Mouse (Mus musculus) lung, embryonic 16.5 days (tissue): ENCODE measurements around the gene Mgat5b. TPM values are rescaled to one million over a fixed set of nuclear protein-coding genes. Genes with fewer than 3 reads are reported as not detected.

Source experiments
- ATAC-seq: fragments of 200-750 bp; cut with Nextera tagmentation; 2 replicates; pipeline ENCODE4 v1.8.0; 2017; ENCODE audit warnings: low read depth, mild to moderate bottlenecking, moderate library complexity
- H3K27ac ChIP-seq: fragments of 300-500 bp; sonication (generic); 2 replicates; pipeline ENCODE4 v1.5.1; 2014; ENCODE audit warnings: mild to moderate bottlenecking, control low read depth, low read length
- H3K27me3 ChIP-seq: fragments of 300-500 bp; sonication (generic); 2 replicates; pipeline ENCODE4 v1.6.1; 2014; ENCODE audit warnings: low read depth, low read length, mixed read lengths; ENCODE audit not compliant: control insufficient read depth, insufficient read depth
- H3K36me3 ChIP-seq: fragments of 300-500 bp; sonication (generic); 2 replicates; pipeline ENCODE4 v1.6.1; 2014; ENCODE audit warnings: low read length; ENCODE audit not compliant: control insufficient read depth, insufficient read depth
- H3K4me1 ChIP-seq: fragments of 300-500 bp; sonication (generic); replicated peaks from 2 replicates; pipeline ENCODE4 v1.6.1; 2014; ENCODE audit warnings: low read length, mixed read lengths; ENCODE audit not compliant: control insufficient read depth, insufficient read depth
- H3K4me2 ChIP-seq: fragments of 300-500 bp; sonication (generic); 2 replicates; pipeline ENCODE4 v1.6.1; 2014; ENCODE audit warnings: low read depth, low read length, control low read depth
- H3K4me3 ChIP-seq: fragments of 300-500 bp; sonication (generic); 2 replicates; pipeline ENCODE4 v1.5.1; 2014; ENCODE audit warnings: mild to moderate bottlenecking, low read length, control low read depth
- H3K9ac ChIP-seq: fragments of 300-500 bp; sonication (generic); 2 replicates; pipeline ENCODE4 v1.6.1; 2014; ENCODE audit warnings: low read length, control low read depth
- H3K9me3 ChIP-seq: fragments of 300-500 bp; sonication (generic); 2 replicates; pipeline ENCODE4 v1.6.1; 2016; ENCODE audit warnings: low read length; ENCODE audit not compliant: control insufficient read depth
- WGBS: fragments of 180-500 bp; shearing (Covaris S2); extraction: QIAGEN DNeasy Blood & Tissue Kit; methylation state at CpG from one replicate; pipeline ENCODE4 v1.1.7; 2014; 5-methylcytosine and 5-hydroxymethylcytosine counted together
- polyA plus RNA-seq: library from polyadenylated mRNA; unstranded; fragments of >200 nt; fragmentation: Nextera tagmentation; extraction: Ambion mirVana; gene quantifications from 2 replicates; pipeline ENCODE4 v1.2.1, GENCODE M21; 2015

Mgat5b gene
- polyA plus RNA-seq, 1 experiment from 2014 or later = 0.18 TPM

DNA sequence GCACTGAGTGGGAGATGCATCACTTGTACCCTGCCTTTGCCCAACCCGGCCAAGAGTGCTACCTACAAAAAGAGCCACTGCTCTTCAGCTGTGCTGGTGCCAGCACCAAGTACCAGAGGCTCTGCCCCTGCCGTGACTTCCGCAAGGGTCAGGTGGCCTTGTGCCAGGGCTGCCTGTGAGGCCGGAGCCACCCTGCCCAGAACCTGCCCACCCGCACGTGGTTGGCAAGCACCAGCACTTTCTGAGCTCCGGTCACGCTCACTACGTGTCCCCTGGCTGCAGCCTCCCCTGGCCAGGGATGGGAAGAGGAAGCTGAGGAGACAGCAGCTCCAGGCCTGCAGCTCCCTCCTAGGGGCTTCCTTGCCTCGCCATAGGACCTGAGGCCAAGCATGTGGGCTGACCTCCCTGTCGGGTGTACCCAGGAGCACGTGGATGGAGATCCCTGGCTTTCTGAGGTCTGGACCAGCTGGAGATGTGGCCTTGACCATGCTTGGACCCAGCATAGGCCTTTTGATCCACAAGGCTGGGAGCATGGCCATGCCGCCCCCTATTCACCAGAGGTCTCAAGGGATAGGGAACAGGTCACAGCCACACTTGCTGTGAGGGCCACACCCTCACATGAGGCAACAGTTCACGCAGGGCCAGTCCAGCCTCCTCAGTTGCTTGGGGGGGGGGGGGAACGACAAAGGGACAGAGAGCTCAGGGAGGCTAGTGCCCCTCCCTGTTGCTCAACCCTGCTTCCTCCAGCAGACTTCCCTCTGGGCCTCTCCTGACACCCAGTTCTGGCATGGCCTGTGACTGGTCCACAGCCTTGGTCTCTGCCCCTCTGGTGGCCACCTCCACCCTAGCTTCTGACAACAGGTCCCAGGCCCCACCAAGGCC lies 67.1 kb downstream of the Mgat5b start:
- no peaks in the 10 kb centered on the region for H3K9me3 ChIP-seq
- H3K4me2 ChIP-seq = no peak overlapping the region
- no peaks in the 10 kb centered on the region; the same call in 1 of the 2 replicates for H3K27me3 ChIP-seq
- H3K9ac ChIP-seq = no peak overlapping the region
- H3K36me3 ChIP-seq = no peaks in the 10 kb centered on the region
- H3K4me1 ChIP-seq = peaks cover 2% of the 10 kb centered on the region
- 73% methylated on average over 14 of the region's 15 CpGs for WGBS
- no peak overlapping the region for H3K27ac ChIP-seq
- H3K4me3 ChIP-seq = no peak overlapping the region
- peak; percentile 24; the same call in 1 of the 2 replicates for ATAC-seq

DNA sequence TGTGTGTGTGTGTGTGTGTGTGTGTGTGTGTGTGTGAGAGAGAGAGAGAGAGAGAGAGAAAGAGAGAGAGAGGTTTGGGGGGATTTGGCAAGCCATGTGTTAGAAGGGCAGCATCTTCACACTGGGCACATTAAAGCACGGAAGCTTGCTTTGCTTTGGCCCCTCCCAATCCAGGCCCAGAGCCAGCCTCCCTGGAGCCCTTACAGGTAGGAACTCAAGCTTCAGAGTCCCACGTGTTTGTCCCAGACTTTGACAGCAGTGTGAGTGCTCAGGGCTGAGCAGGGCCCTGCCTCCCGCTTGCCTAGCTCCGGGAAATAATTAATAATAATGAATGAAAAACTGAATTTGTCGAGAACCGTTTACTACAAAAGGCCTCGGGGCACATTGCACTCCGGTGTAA lies 69.5 kb downstream of the Mgat5b start:
- ATAC-seq = no peak
- Histone ChIP-seq H3K9ac (no peak overlapping the region), H3K36me3 (no peaks in the 10 kb centered on the region), H3K4me2 (no peak overlapping the region), H3K27ac (no peak overlapping the region), H3K4me3 (no peak overlapping the region), H3K4me1 (no peaks in the 10 kb centered on the region), H3K9me3 (no peaks in the 10 kb centered on the region), H3K27me3 (no peaks in the 10 kb centered on the region)
- 43% methylated on average over 8 of the region's 8 CpGs for WGBS

GRCm38 (mm10) chr11:116990231-116990630 lies 71.6 kb downstream of the Mgat5b start:
- Histone ChIP-seq H3K4me3 (no peak overlapping the region), H3K4me2 (no peak overlapping the region), H3K27me3 (peaks cover 7% of the 10 kb centered on the region; the same call in 1 of the 2 replicates), H3K27ac (no peak overlapping the region), H3K9ac (no peak overlapping the region), H3K4me1 (no peaks in the 10 kb centered on the region), H3K36me3 (no peaks in the 10 kb centered on the region), H3K9me3 (no peaks in the 10 kb centered on the region)
- peak; percentile 33; the same call in 1 of the 2 replicates for ATAC-seq
- WGBS = 51% methylated on average over 7 of the region's 7 CpGs

DNA sequence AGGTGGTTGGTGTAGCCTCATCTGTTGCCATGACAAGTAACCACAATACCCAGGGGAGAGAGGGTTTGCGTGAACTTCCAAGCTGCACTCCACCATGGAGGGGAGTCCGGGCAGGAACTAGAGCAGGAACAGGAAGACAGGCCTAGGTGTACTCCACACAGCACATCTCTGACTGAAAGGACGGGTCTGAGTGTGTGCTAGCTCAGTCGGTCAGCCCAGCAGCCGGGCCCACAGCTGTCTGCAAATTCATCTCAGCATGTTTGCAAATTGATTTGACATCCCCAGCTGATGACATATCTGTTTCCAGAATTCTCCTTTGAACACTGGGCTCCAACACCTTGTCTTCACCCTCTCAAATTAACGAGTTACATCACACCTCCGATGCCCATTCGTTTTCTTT lies 72.7 kb downstream of the Mgat5b start:
- no peak overlapping the region for H3K4me2 ChIP-seq
- H3K4me1 ChIP-seq = no peaks in the 10 kb centered on the region
- no peak for ATAC-seq
- WGBS = 71% methylated on average over 8 of the region's 8 CpGs
- no peaks in the 10 kb centered on the region for H3K9me3 ChIP-seq
- no peak overlapping the region for H3K4me3 ChIP-seq
- H3K27me3 ChIP-seq = peaks cover 9% of the 10 kb centered on the region; the same call in 1 of the 2 replicates
- H3K36me3 ChIP-seq = no peaks in the 10 kb centered on the region
- no peak overlapping the region for H3K27ac ChIP-seq
- H3K9ac ChIP-seq = no peak overlapping the region

- Histone ChIP-seq H3K4me3 (no peak overlapping the region), H3K4me2 (no peak overlapping the region), H3K4me1 (no peaks in the 10 kb centered on the region), H3K9me3 (no peaks in the 10 kb centered on the region), H3K36me3 (no peaks in the 10 kb centered on the region), H3K27ac (no peak overlapping the region), H3K9ac (no peak overlapping the region), H3K27me3 (peaks cover 10% of the 10 kb centered on the region; the same call in 1 of the 2 replicates)
- ATAC-seq = no peak
- 64% methylated on average over 6 of the region's 6 CpGs for WGBS
These were observed 73.3 kb downstream of the Mgat5b start for GRCm38 (mm10) chr11:116991964-116992363.

- Histone ChIP-seq H3K36me3 (no peaks in the 10 kb centered on the region), H3K4me1 (no peaks in the 10 kb centered on the region), H3K9me3 (no peaks in the 10 kb centered on the region), H3K27me3 (peaks cover 10% of the 10 kb centered on the region; the same call in 1 of the 2 replicates), H3K4me2 (no peak overlapping the region; the same call in 1 of the 2 replicates), H3K9ac (no peak overlapping the region), H3K27ac (no peak overlapping the region), H3K4me3 (no peak overlapping the region)
- 5% methylated on average over 18 of the region's 18 CpGs for WGBS
- no peak for ATAC-seq
These were observed 75.5 kb downstream of the Mgat5b start for GRCm38 (mm10) chr11:116994095-116994582.

- Histone ChIP-seq H3K4me2 (no peak overlapping the region), H3K9ac (no peak overlapping the region), H3K36me3 (no peaks in the 10 kb centered on the region), H3K27me3 (peaks cover 10% of the 10 kb centered on the region; the same call in 1 of the 2 replicates), H3K27ac (no peak overlapping the region), H3K9me3 (no peaks in the 10 kb centered on the region), H3K4me1 (no peaks in the 10 kb centered on the region), H3K4me3 (no peak overlapping the region)
- 36% methylated on average over 3 of the region's 3 CpGs for WGBS
- no peak for ATAC-seq
These were observed 78.3 kb downstream of the Mgat5b start for GRCm38 (mm10) chr11:116996976-116997375.

DNA sequence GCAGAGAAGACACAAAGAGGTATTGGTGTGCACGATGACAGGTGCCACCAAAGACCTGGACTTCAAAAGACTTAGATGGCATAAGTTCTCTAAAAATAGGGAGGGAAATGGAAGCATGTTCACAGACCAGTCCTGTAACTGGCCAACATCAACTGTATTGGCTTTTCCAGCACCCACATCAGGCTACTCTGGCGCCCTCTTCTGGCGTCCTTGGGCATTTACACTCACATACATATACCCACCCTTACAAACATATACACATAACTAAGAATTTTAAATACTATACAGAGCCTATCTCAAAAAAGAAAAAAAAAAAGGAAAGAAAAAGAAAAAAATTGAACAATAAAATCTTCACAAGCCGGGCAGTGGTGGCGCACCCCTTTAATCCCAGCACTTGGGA lies 80.3 kb downstream of the Mgat5b start:
- WGBS = 93% methylated on average over 5 of the region's 5 CpGs
- H3K9ac ChIP-seq = no peak overlapping the region
- H3K36me3 ChIP-seq = no peaks in the 10 kb centered on the region
- no peak for ATAC-seq
- no peaks in the 10 kb centered on the region; the same call in 1 of the 2 replicates for H3K4me1 ChIP-seq
- no peak overlapping the region for H3K4me2 ChIP-seq
- H3K27ac ChIP-seq = no peak overlapping the region
- no peaks in the 10 kb centered on the region for H3K9me3 ChIP-seq
- no peak overlapping the region for H3K4me3 ChIP-seq
- peaks cover 3% of the 10 kb centered on the region; the same call in 1 of the 2 replicates for H3K27me3 ChIP-seq

GRCm38 (mm10) chr11:117000219-117000618 lies 81.6 kb downstream of the Mgat5b start:
- Histone ChIP-seq H3K4me3 (no peak overlapping the region), H3K36me3 (no peaks in the 10 kb centered on the region), H3K9me3 (no peaks in the 10 kb centered on the region), H3K4me1 (no peaks in the 10 kb centered on the region; the same call in 1 of the 2 replicates), H3K27ac (no peak overlapping the region), H3K9ac (no peak overlapping the region), H3K4me2 (no peak overlapping the region), H3K27me3 (peaks cover 7% of the 10 kb centered on the region; the same call in 1 of the 2 replicates)
- WGBS = 15% methylated on average over 3 of the region's 3 CpGs
- ATAC-seq = no peak
